Mouse (Mus musculus) ES-E14 (cell line): ENCODE data around the gene Ofd1. TPM values are rescaled to one million over a fixed set of nuclear protein-coding genes. Genes with fewer than 3 reads are reported as not detected.

Experiments
- DNase-seq: peaks from one replicate; pipeline ENCODE4 v3.0.0-alpha.2; 2013; ENCODE audit warnings: low read depth, low spot score
- H3K27ac ChIP-seq: 2 replicates; pipeline ENCODE4 v1.5.1; 2012; ENCODE audit warnings: low read depth, mild to moderate bottlenecking, low read length, moderate library complexity, mixed read lengths; ENCODE audit not compliant: poor library complexity, insufficient read depth, severe bottlenecking
- H3K36me3 ChIP-seq: 2 replicates; pipeline ENCODE4 v1.6.1; 2012; ENCODE audit warnings: mild to moderate bottlenecking, low read length, moderate library complexity, mixed read lengths; ENCODE audit not compliant: control insufficient read depth, poor library complexity, insufficient read depth, severe bottlenecking
- H3K4me1 ChIP-seq, 2 experiments: fragments of 150-350 bp in 1 of 2; sonication (generic) in 1 of 2; 2 replicates each; pipeline ENCODE4 v1.6.1; 2012; ENCODE audit warnings: low read length in 2 of 2, mild to moderate bottlenecking in 1 of 2, mixed read lengths in 1 of 2; ENCODE audit not compliant: control insufficient read depth in 2 of 2, insufficient read depth in 2 of 2, poor library complexity in 1 of 2
- H3K4me3 ChIP-seq, 2 experiments: fragments of 150-350 bp in 1 of 2; sonication (generic) in 1 of 2; 2 replicates each; pipeline ENCODE4 v1.5.1; 2012; ENCODE audit warnings: low read length in 2 of 2, low read depth in 1 of 2, mild to moderate bottlenecking in 1 of 2, mixed read lengths in 1 of 2; ENCODE audit not compliant: insufficient read depth in 1 of 2, poor library complexity in 1 of 2, severe bottlenecking in 1 of 2
- H3K9ac ChIP-seq: 2 replicates; pipeline ENCODE4 v1.6.1; 2012; ENCODE audit warnings: low read depth, mild to moderate bottlenecking, low read length, mixed read lengths; ENCODE audit not compliant: poor library complexity, insufficient read depth, severe bottlenecking
- H3K9me3 ChIP-seq: fragments of 150-350 bp; sonication (generic); 2 replicates; pipeline ENCODE4 v1.6.1; 2012; ENCODE audit warnings: low read depth, mild to moderate bottlenecking, low read length; ENCODE audit not compliant: control insufficient read depth, insufficient read depth
- CHD2 ChIP-seq: IDR thresholded peaks from 2 replicates; pipeline ENCODE4 v1.6.1; 2014; ENCODE audit warnings: mild to moderate bottlenecking, low read depth, low read length, inconsistent platforms
- HCFC1 ChIP-seq: IDR thresholded peaks from 2 replicates; pipeline ENCODE4 v1.6.1; 2012; ENCODE audit warnings: low read length, inconsistent platforms, borderline replicate concordance; ENCODE audit not compliant: insufficient read depth
- MAFK ChIP-seq: IDR thresholded peaks from 2 replicates; pipeline ENCODE4 v1.6.1; 2014; ENCODE audit warnings: mild to moderate bottlenecking, low read depth, low read length, inconsistent platforms; ENCODE audit not compliant: insufficient read depth
- ZC3H11A ChIP-seq: IDR thresholded peaks from 2 replicates; pipeline ENCODE4 v1.6.1; 2012; ENCODE audit warnings: low read depth, mild to moderate bottlenecking, inconsistent platforms, low read length, borderline replicate concordance
- ZNF384 ChIP-seq: IDR thresholded peaks from 2 replicates; pipeline ENCODE4 v1.6.1; 2012; ENCODE audit warnings: low read depth, low read length, inconsistent platforms
- in situ Hi-C, 2 experiments: fragments of 600-800 bp; cut with MboI; formaldehyde crosslinking; loops; one replicate each; pipeline ENCODE4 v1.15.1; 2025; ENCODE audit warnings: low sequenced_read_pairs in 2 of 2, inconsistent platforms in 1 of 2; ENCODE audit not compliant: unreplicated experiment in 2 of 2
- total RNA-seq: library from RNA; depleted of rRNA; stranded (reverse); fragments of 300-350 nt; gene quantifications from 2 replicates; pipeline ENCODE4 v1.2.3, GENCODE M21; 2012

Ofd1 gene
- total RNA-seq, 1 experiment: 10.7 TPM

- no peaks in the 10 kb centered on the region for H3K4me1 ChIP-seq
- no peak overlapping the region for H3K4me3 ChIP-seq
- no peaks in the 10 kb centered on the region for H3K9me3 ChIP-seq
- H3K27ac ChIP-seq: no peak overlapping the region
- in situ Hi-C loops: no loop called here
- TF ChIP-seq CHD2 (no peak), HCFC1 (no peak), ZNF384 (no peak), MAFK (no peak), ZC3H11A (no peak)
- no peak overlapping the region for H3K9ac ChIP-seq
- H3K36me3 ChIP-seq: no peaks in the 10 kb centered on the region
- DNase-seq: no peak
These were observed 63.7 kb downstream of the Ofd1 start for GRCm38 (mm10) chrX:166376681-166377328.

DNA sequence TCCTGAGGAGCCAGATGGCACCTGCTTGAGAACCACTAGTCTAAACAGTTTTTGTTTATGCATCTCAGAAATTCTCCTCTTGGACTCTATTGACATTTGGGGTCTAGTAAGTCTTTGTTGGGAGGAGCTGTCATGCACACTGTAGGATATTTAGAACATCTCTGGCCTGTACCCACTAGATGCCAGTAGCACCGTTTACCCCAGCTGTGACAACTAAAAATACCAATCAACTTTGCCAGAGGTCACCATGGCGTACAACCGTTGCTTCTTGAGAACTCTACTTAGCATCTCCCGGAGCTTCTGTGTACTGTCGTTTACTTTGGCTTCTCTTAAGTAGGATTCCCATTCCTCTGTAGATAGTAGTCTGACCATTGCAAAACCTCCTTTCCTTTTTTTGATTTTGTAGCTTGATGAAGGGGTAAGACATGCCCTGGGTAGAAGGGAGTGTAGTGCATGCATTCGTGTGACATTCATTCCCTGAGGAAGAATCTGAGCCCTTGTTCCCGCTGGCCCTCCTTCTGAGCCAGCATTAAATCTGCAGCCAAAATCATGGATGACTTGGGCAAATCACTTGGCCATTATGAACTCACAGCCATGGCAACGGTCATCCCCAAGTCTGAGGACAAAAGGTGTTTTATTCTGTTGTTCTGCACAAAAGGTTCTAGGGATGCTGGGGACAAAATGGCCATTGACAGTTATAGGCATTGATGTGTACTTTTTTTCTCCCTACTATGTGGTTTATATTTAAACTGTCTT is 74.9 kb downstream of the Ofd1 start:
- H3K27ac ChIP-seq: no peak overlapping the region
- no peaks in the 10 kb centered on the region for H3K9me3 ChIP-seq
- no peak overlapping the region for H3K4me3 ChIP-seq
- in situ Hi-C loops: loop anchor here in 1 of 2 experiments (25.0 kb wide), 1 partner anchor 203 kb away; the partner anchor contains the start of gene Gemin8
- no peak for DNase-seq
- H3K9ac ChIP-seq: no peak overlapping the region
- TF ChIP-seq ZNF384 (no peak), ZC3H11A (no peak), CHD2 (no peak), HCFC1 (no peak), MAFK (no peak)
- no peaks in the 10 kb centered on the region for H3K36me3 ChIP-seq
- H3K4me1 ChIP-seq: no peaks in the 10 kb centered on the region

GRCm38 (mm10) chrX:166360455-166360854 is 80.0 kb downstream of the Ofd1 start:
- TF ChIP-seq CHD2 (no peak), MAFK (no peak), ZNF384 (no peak), ZC3H11A (no peak), HCFC1 (no peak)
- in situ Hi-C loops: loop anchor here in 1 of 2 experiments (25.0 kb wide), 1 partner anchor 198 kb away; the partner anchor contains the start of gene Gemin8

DNA sequence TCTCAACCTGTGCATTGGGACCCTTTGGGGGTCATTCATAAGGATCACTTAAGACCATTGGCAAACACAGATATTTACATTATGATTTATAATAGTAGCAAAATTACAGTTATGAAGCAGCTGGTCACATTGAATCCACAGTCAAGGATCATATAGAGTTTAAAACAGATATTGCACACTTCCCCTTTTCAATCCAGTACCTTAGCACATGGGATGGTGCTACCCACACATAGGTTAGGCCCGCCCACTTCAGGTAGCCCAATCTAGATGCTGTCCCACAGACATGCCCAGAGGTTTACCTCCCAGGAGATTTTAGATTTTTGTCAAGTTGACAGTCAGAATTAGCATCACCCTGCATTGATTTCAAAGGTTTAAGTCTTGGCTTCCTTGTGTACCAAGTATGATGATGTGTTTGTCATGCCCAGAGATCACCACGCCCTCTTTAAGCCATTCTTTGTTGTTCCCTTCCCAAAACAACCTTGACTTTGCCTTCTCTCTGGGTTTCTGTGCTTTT is 80.5 kb downstream of the Ofd1 start:
- H3K36me3 ChIP-seq: no peaks in the 10 kb centered on the region
- TF ChIP-seq ZC3H11A (no peak), HCFC1 (no peak), CHD2 (no peak), ZNF384 (no peak), MAFK (no peak)
- in situ Hi-C loops: loop anchor here in 1 of 2 experiments (25.0 kb wide), 1 partner anchor 198 kb away; the partner anchor contains the start of gene Gemin8
- no peak overlapping the region for H3K27ac ChIP-seq
- H3K9ac ChIP-seq: no peak overlapping the region
- no peaks in the 10 kb centered on the region for H3K9me3 ChIP-seq
- H3K4me3 ChIP-seq: no peak overlapping the region
- no peaks in the 10 kb centered on the region for H3K4me1 ChIP-seq
- no peak for DNase-seq

More at GRCm38 (mm10) chrX:166360455-166360854, 80.0 kb downstream of the Ofd1 start:
- H3K27ac ChIP-seq: no peak overlapping the region
- no peak overlapping the region for H3K9ac ChIP-seq
- H3K9me3 ChIP-seq: no peaks in the 10 kb centered on the region
- no peaks in the 10 kb centered on the region for H3K36me3 ChIP-seq
- no peak for DNase-seq
- H3K4me1 ChIP-seq: no peaks in the 10 kb centered on the region
- no peak overlapping the region for H3K4me3 ChIP-seq
